Mouse (Mus musculus) cerebellum, postnatal 25 days (tissue): ENCODE results near the gene Mamdc4.

Experiments
- DNase-seq, 2 experiments: peaks; one replicate each; pipeline ENCODE4 v3.0.0; 2021; ENCODE audit warnings: mixed read lengths in 2 of 2

Mamdc4 gene

DNA sequence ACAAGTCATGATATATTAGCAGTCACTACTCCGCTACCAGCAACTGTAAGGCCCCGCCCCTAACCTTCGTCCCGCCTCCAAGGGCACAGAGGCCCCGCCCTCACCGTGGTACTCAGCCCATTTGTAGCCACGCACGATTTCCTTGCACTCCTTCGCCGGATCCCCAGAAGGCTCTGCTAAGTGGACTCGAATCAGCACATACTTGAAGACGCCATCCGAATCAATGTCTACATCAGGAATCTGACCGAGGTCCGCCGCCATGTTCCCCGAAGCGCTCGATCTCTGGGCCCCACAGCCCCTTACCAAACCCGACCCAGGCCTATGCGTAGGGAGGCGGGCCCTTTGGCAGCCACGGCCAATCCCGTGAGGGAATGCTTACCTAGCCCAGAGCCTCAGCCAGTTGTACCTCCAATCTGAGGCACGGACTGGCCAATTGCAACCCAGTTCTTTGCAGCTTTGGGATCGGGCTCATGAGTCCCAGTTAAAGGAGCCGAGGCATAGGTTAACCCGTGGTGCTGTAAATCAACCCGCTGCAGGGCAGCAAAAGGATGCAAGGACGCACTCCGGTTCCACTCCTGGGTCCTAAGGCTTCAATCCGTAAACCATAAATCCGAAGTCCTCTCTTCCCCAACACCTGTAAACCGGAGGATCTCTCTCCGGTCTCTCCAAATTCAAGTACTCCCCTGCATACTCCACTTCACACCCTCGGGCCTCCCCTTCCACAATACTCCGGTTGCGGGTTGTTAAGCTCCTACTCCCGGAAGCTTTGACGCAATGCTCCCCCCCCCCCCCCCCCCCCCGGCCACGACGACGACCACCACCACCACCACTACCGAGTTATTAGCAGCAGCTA is at the start of gene Mamdc4, which contains the start of gene Phpt1:
Gene Mamdc4 (minus strand): TSS at position 267 of the 853 bp plus-strand sequence.
Gene Phpt1 (minus strand): TSS at position 646 of the 853 bp plus-strand sequence.
- peak; percentile 94 to 97 for DNase-seq

- DNase-seq, result peak; percentile 94 to 98
These were observed 46.9 kb upstream of the Mamdc4 start, which contains the start of gene Tmem141 for GRCm38 (mm10) chr2:25621229-25622200. Gene Tmem141 (minus strand): TSS chr2:25622005.

DNA sequence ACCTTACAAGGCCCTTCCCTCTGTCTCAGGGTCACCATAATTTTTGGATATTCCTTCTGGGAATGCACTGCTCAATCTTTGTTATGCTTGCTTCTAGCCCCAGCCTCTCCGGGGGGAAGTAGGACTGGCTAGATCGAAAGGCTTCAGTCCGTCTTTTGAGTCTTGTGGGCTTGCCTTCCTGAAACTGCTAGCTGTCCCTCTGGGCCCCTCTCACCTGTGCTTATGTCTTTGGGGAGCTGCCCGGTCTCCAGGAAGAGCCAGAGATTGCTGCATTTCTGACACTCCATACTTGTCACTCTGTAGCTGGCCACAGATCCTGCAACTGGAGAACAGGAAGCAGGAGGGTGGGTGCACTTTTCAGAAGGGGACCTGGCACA is 46.2 kb upstream of the Mamdc4 start:
- DNase-seq, result no peak

DNA sequence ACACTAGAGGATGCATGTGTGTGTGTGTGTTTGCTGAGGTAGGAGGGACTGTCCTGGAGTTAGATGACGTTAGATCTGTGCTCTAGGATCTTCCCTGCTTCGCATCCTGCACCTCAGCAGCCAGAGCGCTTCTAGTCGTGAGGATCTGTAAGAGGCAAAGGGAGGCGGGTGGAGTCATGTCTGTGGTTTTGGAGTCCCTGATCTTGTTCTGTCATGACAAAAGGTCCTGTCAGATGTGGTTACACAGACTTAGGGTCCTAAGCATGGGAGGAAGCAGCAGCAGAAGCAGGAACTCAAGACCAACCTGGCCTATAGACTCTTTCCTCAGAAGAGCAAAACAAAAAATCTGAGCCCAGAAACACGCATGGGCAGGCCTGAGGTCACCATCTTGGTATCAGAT is 45.7 kb upstream of the Mamdc4 start:
- DNase-seq, result no peak

DNA sequence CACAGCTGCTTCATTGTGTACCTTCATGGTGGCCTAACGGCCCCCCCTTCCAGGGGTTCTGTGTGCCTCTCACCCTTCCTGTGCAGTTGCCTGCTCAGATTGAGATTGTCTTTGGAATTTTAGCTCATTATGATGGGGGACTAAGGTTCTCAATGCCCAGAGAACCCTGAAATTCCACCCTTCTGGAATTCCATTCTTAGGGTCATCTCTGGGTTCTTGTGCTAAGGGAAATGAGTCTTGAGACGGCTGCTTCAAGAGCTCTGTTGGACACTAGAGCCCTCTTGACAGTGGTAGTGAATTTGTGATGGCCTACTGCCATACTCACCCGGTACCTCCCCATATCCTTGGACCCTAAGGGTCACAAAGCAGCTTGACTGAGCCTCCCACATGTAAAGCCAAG is 42.9 kb upstream of the Mamdc4 start, which contains the start of gene Ccdc183:
Gene Ccdc183 (minus strand): TSS at position 101 of the 400 bp plus-strand sequence.
- DNase-seq, result no peak

DNA sequence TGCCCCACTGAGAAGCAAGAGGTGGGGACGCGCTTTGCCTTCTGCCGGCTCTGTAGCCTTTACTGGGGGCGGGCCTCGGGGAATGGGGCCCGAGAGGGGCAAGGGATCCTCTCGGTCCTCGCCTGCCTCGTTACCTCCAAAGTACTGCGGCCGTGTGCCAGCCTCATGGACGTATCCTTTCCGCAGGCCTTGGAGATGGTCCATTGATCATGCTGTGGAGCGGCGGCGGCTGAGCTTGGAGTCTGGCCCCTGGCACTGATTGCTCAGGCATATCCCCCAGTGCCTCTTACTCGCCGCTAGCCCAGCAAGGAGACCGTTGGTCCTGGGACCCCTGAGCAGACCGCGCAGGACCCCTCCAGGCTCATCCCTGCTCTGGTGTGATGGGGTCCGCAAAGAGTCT is 41.8 kb upstream of the Mamdc4 start:
- peak; percentile 25 to 42 for DNase-seq

DNA sequence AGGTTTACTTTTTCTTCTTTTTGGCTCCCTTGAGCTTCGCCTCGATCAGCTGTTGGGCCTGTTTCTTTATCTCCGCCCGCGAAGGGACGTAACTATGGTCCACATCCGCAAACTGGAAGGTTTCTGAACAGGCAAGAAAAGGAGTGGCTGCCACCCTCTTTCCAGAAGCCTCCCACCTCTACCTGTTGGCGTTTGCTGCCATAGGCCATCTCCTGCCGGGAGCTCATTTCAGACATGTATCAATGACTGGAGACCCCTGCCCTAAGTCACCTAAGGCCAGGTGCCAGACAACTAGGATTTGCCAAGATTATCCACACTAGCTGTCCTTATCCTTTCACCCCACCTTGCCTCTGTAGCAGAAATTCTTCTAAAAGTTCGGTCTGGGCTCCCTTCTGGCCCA is 34.0 kb upstream of the Mamdc4 start:
- DNase-seq, result no peak

DNA sequence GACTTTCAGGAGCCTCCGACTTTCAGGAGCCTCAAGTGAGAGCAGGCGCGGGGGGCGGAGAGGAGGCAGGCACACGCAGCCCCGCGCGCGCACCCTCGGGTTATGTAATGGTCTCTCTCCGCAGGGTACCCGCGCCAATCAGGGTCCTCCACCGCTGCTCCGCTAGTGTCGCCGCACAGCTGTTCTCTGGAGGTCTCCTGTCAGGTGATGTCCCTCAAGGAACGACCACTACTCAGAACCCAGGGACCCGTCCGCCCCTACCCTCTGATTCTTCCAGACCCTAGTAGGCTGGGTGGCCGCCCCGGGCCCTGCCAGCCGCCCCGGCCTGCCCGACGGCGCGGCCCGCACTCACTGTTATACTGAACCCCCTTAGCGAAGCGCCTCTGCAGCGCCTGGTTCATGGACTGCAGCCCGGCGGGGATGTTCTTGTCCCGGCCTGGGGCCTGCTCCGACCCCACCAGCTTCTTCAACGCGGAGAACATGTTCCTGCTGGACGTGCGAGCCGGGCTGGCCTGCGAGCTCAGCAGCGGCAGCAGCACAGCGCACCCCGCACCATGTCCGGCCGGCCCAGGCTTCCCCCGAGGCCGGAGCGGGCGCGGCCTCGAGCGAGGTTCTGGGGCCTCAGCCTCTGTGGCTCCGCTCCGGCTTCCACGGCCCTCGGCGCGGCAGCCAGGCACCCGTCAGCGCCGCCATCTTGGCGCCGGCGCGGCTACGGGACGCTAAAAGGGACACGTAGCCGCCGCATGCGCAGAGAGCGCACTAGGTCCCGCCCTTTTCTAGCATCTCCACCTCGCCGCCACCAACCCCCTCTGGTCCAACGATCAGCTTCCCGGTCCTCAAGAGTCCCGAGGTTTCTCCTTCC is 33.3 kb upstream of the Mamdc4 start, which contains the start of gene Rabl6:
Gene Rabl6 (minus strand): TSS at position 761 of the 862 bp plus-strand sequence.
- peak; percentile 95 to 96 for DNase-seq

- peak; percentile 52 to 54 for DNase-seq
These were observed 27.9 kb upstream of the Mamdc4 start for GRCm38 (mm10) chr2:25602526-25602925.

DNA sequence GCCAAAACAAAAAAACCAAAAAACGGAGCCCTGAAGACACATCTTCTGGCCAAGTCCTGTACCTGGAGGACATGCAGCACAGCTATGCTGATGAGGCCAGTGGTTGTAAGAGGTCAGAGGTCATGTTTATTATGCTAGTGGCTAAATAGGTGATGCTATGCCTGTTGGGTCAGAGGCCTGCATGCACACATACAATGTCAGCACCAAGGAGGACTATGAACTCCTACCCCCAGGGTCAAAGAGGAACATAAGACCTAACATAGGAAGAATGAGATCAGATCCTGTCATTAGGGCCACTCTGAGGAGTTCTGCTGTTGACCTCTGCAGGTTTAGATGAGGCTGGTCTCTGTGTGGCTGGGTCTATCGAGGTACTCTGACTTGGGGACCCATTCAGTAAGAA is 25.4 kb upstream of the Mamdc4 start:
- DNase-seq, result no peak

GRCm38 (mm10) chr2:25598749-25599148 is 24.1 kb upstream of the Mamdc4 start:
- no peak for DNase-seq

- no peak for DNase-seq
These were observed 22.3 kb upstream of the Mamdc4 start for GRCm38 (mm10) chr2:25596765-25597510.

DNA sequence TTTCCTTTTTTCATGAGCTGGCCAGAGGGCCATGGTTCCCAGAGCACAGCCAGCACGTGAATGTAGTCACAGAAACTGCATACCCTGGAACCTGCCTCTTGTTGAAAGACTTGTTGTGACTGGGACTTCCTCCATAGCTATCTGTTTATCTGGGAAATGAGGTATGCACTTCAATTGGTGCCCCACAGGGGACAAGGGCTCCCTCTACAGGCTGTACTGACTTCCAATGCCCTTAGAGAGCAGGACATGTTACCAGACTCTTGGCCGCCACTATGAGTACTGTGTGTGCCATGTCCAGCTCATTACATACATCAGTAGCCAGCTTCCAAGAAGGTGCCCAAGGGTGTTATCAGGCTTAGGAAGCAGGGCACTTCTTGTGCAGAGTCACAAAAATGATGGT is 17.2 kb upstream of the Mamdc4 start:
- DNase-seq, result peak; percentile 50 to 72

DNA sequence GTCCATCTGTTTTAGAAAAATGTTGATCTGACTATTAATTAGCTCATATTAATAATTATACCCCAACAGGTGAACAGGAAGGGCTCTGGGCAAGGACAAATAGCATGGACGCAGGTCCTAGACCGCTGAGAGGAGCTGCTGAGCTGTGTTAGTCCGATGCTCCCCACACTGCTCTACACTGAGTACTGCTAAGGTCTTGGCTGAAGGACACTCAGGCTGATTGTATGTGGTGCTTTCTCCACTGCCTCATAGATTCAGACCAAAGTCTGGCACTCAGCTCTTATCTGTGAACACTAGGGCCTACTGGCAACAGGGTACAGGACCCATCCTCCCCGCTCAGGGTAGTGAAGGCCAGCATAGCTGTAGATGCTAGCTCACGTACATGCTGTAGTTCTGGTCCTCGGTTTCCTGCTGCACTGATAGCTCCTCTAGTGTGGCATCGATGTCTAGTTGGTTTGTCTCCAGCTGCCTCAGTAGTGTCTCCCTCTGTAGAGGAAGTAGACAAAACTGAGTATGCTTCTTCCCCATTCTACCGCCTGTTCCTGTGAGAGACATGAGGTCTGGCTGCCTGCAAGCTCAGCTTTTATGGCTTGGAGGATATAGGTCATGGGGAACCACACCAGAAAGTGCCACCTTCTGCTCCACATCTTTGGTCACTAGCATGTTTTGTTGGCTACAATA is 13.7 kb upstream of the Mamdc4 start:
- no peak for DNase-seq

DNA sequence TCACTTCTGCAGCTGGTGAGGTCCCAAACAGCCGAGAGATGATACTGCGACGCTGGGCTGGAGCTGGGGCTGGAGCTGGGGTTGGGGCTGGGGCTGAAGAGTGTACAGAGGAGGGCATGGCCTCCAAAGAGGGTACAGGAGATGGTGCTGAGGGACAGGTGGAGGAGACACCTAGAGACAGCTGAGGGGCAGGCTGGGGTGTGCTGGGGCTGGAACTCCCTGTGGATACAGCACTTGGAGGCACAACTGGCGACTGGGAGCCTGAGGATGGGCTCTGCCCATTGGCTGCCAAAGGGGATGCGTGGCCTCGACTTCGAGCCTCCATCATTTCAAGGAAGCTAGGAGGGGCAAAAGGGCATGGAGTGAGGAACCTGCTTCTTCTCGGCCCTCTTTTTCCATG is 12.6 kb upstream of the Mamdc4 start:
- peak in 1 of 2 experiments; percentile 21 for DNase-seq

GRCm38 (mm10) chr2:25585601-25586000 is 11.0 kb upstream of the Mamdc4 start:
- peak; percentile 30 to 48 for DNase-seq

GRCm38 (mm10) chr2:25584856-25585255 is 10.2 kb upstream of the Mamdc4 start:
- DNase-seq, result peak; percentile 36 to 41

- peak; percentile 60 to 74 for DNase-seq
These were observed 9.5 kb upstream of the Mamdc4 start for GRCm38 (mm10) chr2:25584152-25584551.

- DNase-seq, result peak; percentile 37 to 48
These were observed 8.9 kb upstream of the Mamdc4 start for GRCm38 (mm10) chr2:25583571-25583970.

GRCm38 (mm10) chr2:25583120-25583481 is 8.5 kb upstream of the Mamdc4 start:
- DNase-seq, result peak; percentile 53
